Mouse (Mus musculus): ENCODE measurements at regions not wholly inside any gene's neighbourhood (a gene's known extent, or its start where the extent isn't known, plus 50 kb on each side); places are given as distances from the start of the nearest gene placed in this dataset.
"Not testable (repeated sequence)": the region's sequence is repeated elsewhere in the genome, so short reads cannot be mapped to it uniquely, and the experiment has no call there.

- no peak for DNase-seq (ENCODE audit: low read depth, low spot score)
- Histone ChIP-seq H3K9ac (ENCODE audit: control insufficient read depth, low read depth, low read length, poor library complexity, severe bottlenecking) (no peak overlapping the region), H3K9me3 (replicated peaks; ENCODE audit: insufficient read depth, low read length) (no peaks in the 10 kb centered on the region), H3K79me2 (ENCODE audit: control insufficient read depth, insufficient read depth, low read length, poor library complexity) (no peaks in the 10 kb centered on the region), H3K4me3 (ENCODE audit: control insufficient read depth in 1 of 2, insufficient read depth in 1 of 2, low read depth in 2 of 2, low read length in 2 of 2) (no peak overlapping the region), H3K4me1 (ENCODE audit: control insufficient read depth in 1 of 2, insufficient read depth in 2 of 2, low read length in 2 of 2) (no peaks in the 10 kb centered on the region), H3K36me3 (ENCODE audit: control insufficient read depth in 1 of 2, insufficient read depth in 2 of 2, low read length in 2 of 2) (no peaks in the 10 kb centered on the region), H3K27me3 (ENCODE audit: control insufficient read depth in 1 of 2, insufficient read depth in 2 of 2, low read length in 2 of 2) (no peaks in the 10 kb centered on the region), H3K27ac (ENCODE audit: control insufficient read depth, low read depth, low read length) (no peak overlapping the region)
- TF ChIP-seq TBP (IDR thresholded peaks at IDR 0.05; ENCODE audit: low read depth, low read length), result no peak
- no peak for TF ChIP-seq CHD2 (IDR thresholded peaks at IDR 0.05; ENCODE audit: low read length)
- no peak for TF ChIP-seq TAL1 (IDR thresholded peaks at IDR 0.05; ENCODE audit: low read length)
- no peak for TF ChIP-seq E2F4 (IDR thresholded peaks at IDR 0.05; ENCODE audit: borderline replicate concordance, low read depth, low read length)
- no peak for TF ChIP-seq MAX (IDR thresholded peaks at IDR 0.05; ENCODE audit: low read length)
These were observed 771.2 kb upstream of the Grm7 start for GRCm38 (mm10) chr6:109874187-109874586.

- Histone ChIP-seq H3K9ac (ENCODE audit: control insufficient read depth, low read depth, low read length, poor library complexity, severe bottlenecking) (no peak overlapping the region), H3K27ac (ENCODE audit: control insufficient read depth, low read depth, low read length) (no peak overlapping the region), H3K79me2 (ENCODE audit: control insufficient read depth, insufficient read depth, low read length, poor library complexity) (no peaks in the 10 kb centered on the region), H3K9me3 (replicated peaks; ENCODE audit: insufficient read depth, low read length) (no peaks in the 10 kb centered on the region), H3K4me1 (ENCODE audit: control insufficient read depth in 1 of 2, insufficient read depth in 2 of 2, low read length in 2 of 2) (no peaks in the 10 kb centered on the region), H3K4me3 (ENCODE audit: control insufficient read depth in 1 of 2, insufficient read depth in 1 of 2, low read depth in 2 of 2, low read length in 2 of 2) (no peak overlapping the region), H3K36me3 (ENCODE audit: control insufficient read depth in 1 of 2, insufficient read depth in 2 of 2, low read length in 2 of 2) (no peaks in the 10 kb centered on the region), H3K27me3 (ENCODE audit: control insufficient read depth in 1 of 2, insufficient read depth in 2 of 2, low read length in 2 of 2) (no peaks in the 10 kb centered on the region)
- no peak for DNase-seq (ENCODE audit: low read depth, low spot score)
- TF ChIP-seq NELFE (IDR thresholded peaks at IDR 0.05; ENCODE audit: low read depth, low read length) (no peak), JUND (IDR thresholded peaks at IDR 0.05; ENCODE audit: low read depth, low read length) (no peak), TCF12 (IDR thresholded peaks at IDR 0.05; ENCODE audit: low read depth, low read length) (no peak), MYC (IDR thresholded peaks at IDR 0.05; ENCODE audit: low read depth, low read length) (no peak), ELF1 (IDR thresholded peaks at IDR 0.05; ENCODE audit: low read depth, low read length) (no peak), ETS1 (IDR thresholded peaks at IDR 0.05; ENCODE audit: low read depth, low read length) (no peak), E2F4 (IDR thresholded peaks at IDR 0.05; ENCODE audit: borderline replicate concordance, low read depth, low read length) (no peak), EP300 (IDR thresholded peaks at IDR 0.05; ENCODE audit: low read depth in 1 of 2, low read length in 2 of 2) (no peak)
These were observed 770.7 kb upstream of the Grm7 start for GRCm38 (mm10) chr6:109874625-109875040.

GRCm38 (mm10) chr6:109875548-109875947, 769.8 kb upstream of the Grm7 start:
- H3K36me3 ChIP-seq (ENCODE audit: control insufficient read depth in 1 of 2, insufficient read depth in 2 of 2, low read length in 2 of 2); H3K4me1 ChIP-seq (ENCODE audit: control insufficient read depth in 1 of 2, insufficient read depth in 2 of 2, low read length in 2 of 2); H3K27me3 ChIP-seq (ENCODE audit: control insufficient read depth in 1 of 2, insufficient read depth in 2 of 2, low read length in 2 of 2); H3K79me2 ChIP-seq (ENCODE audit: control insufficient read depth, insufficient read depth, low read length, poor library complexity); H3K27ac ChIP-seq (ENCODE audit: control insufficient read depth, low read depth, low read length); H3K9me3 ChIP-seq (replicated peaks; ENCODE audit: insufficient read depth, low read length); H3K4me3 ChIP-seq (ENCODE audit: control insufficient read depth in 1 of 2, insufficient read depth in 1 of 2, low read depth in 2 of 2, low read length in 2 of 2); H3K9ac ChIP-seq (ENCODE audit: control insufficient read depth, low read depth, low read length, poor library complexity, severe bottlenecking): not testable (repeated sequence)
- TF ChIP-seq TCF12 (IDR thresholded peaks at IDR 0.05; ENCODE audit: low read depth, low read length) (0 out of 2 replicates have a peak, but pooled peaks have one; percentile 16), EP300 (IDR thresholded peaks at IDR 0.05; ENCODE audit: low read depth in 1 of 2, low read length in 2 of 2) (0 out of 4 replicates have a peak, but pooled peaks of 1 of the 2 experiments have one; percentile 14)
- peak; percentile 47 for DNase-seq (ENCODE audit: low read depth, low spot score)
